Mouse (Mus musculus): ENCODE data around the gene Traf7. TPM values are rescaled to one million over a fixed set of nuclear protein-coding genes. Genes with fewer than 3 reads are reported as not detected.

The Traf7 gene
- polyA plus RNA-seq, 1 experiment from 2014 or later, result 59.4 TPM

GRCm38 (mm10) chr17:24538950-24539349 is 11.2 kb upstream of the Traf7 start:
- peak; percentile 73 for TF ChIP-seq CTCF (IDR thresholded peaks at IDR 0.05; ENCODE audit: low read depth)
- Histone ChIP-seq H3K4me3 (replicated peaks; ENCODE audit: low read depth, low read length) (no peak overlapping the region), H3K4me2 (ENCODE audit: low read length) (no peak overlapping the region), H3K27me3 (ENCODE audit: insufficient read depth, low read length) (no peaks in the 10 kb centered on the region), H3K9me3 (replicated peaks; ENCODE audit: low read length) (no peaks in the 10 kb centered on the region), H3K9ac (ENCODE audit: low read depth, low read length) (no peak overlapping the region), H3K4me1 (replicated peaks; ENCODE audit: insufficient read depth, low read length) (no peaks in the 10 kb centered on the region), H3K36me3 (ENCODE audit: insufficient read depth, low read length) (no peaks in the 10 kb centered on the region), H3K27ac (no peak overlapping the region)
- ATAC-seq (replicated peaks; ENCODE audit: low FRiP score, low read depth), result no peak
- 60% methylated on average over 8 of the region's 8 CpGs for WGBS
- DNase-seq (ENCODE audit: low spot score), result peak; percentile 50

GRCm38 (mm10) chr17:24537536-24537935 is 9.8 kb upstream of the Traf7 start:
- TF ChIP-seq CTCF (IDR thresholded peaks at IDR 0.05; ENCODE audit: low read depth), result no peak
- H3K9ac ChIP-seq (ENCODE audit: low read depth, low read length), result no peak overlapping the region
- no peak overlapping the region for H3K27ac ChIP-seq
- no peak overlapping the region for H3K4me2 ChIP-seq (ENCODE audit: low read length)
- no peak overlapping the region for H3K4me3 ChIP-seq (replicated peaks; ENCODE audit: low read depth, low read length)
- DNase-seq (ENCODE audit: low spot score) (no peak), ATAC-seq (replicated peaks; ENCODE audit: low FRiP score, low read depth) (no peak)
- WGBS, result 27% methylated on average over 3 of the region's 3 CpGs
- H3K4me1 ChIP-seq (replicated peaks; ENCODE audit: insufficient read depth, low read length), result peaks cover 7% of the 10 kb centered on the region
- no peaks in the 10 kb centered on the region for H3K36me3 ChIP-seq (ENCODE audit: insufficient read depth, low read length)
- H3K27me3 ChIP-seq (ENCODE audit: insufficient read depth, low read length), result no peaks in the 10 kb centered on the region
- no peaks in the 10 kb centered on the region for H3K9me3 ChIP-seq (replicated peaks; ENCODE audit: low read length)

DNA sequence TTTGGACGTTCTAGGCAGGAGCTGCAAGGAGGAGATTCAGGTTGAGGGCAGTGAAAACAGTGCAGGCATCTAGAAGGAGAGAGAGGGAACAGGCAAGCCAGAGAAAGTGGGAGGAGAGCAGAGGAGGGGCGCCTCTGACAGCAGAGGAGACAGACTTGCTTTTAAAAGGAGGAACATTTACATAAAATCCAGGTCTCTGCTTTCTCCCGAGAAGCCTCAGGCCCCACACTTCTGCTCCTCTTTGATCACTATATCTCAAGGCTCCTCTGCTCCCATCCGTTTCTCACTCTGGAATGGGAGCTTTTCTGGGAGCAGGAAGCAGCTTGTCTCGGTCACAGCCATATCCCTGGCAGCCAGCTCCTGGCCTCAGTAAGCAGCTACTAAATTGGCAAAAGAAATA is 7.6 kb upstream of the Traf7 start:
- Histone ChIP-seq H3K4me1 (replicated peaks; ENCODE audit: insufficient read depth, low read length) (peaks cover 7% of the 10 kb centered on the region), H3K36me3 (ENCODE audit: insufficient read depth, low read length) (no peaks in the 10 kb centered on the region), H3K9ac (ENCODE audit: low read depth, low read length) (no peak overlapping the region), H3K27ac (no peak overlapping the region), H3K9me3 (replicated peaks; ENCODE audit: low read length) (no peaks in the 10 kb centered on the region), H3K4me3 (replicated peaks; ENCODE audit: low read depth, low read length) (no peak overlapping the region), H3K4me2 (ENCODE audit: low read length) (no peak overlapping the region), H3K27me3 (ENCODE audit: insufficient read depth, low read length) (no peaks in the 10 kb centered on the region)
- no peak for TF ChIP-seq CTCF (IDR thresholded peaks at IDR 0.05; ENCODE audit: low read depth)
- DNase-seq (ENCODE audit: low spot score), result no peak
- no peak for ATAC-seq (replicated peaks; ENCODE audit: low FRiP score, low read depth)
- 36% methylated on average over 5 of the region's 5 CpGs for WGBS

- Histone ChIP-seq H3K9ac (ENCODE audit: low read depth, low read length) (peak within 1 kb of the TSS; percentile 49), H3K4me1 (replicated peaks; ENCODE audit: insufficient read depth, low read length) (peaks cover 15% of the 10 kb centered on the region), H3K4me2 (ENCODE audit: low read length) (peak within 1 kb of the TSS; percentile 78), H3K27me3 (ENCODE audit: insufficient read depth, low read length) (no peaks in the 10 kb centered on the region), H3K36me3 (ENCODE audit: insufficient read depth, low read length) (no peaks in the 10 kb centered on the region; the same call in 1 of the 2 replicates), H3K9me3 (replicated peaks; ENCODE audit: low read length) (no peaks in the 10 kb centered on the region), H3K4me3 (replicated peaks; ENCODE audit: low read depth, low read length) (peak within 1 kb of the TSS; percentile 24), H3K27ac (no peak within 1 kb of the TSS)
- ATAC-seq (replicated peaks; ENCODE audit: low FRiP score, low read depth), result no peak
- DNase-seq (ENCODE audit: low spot score), result no peak
- no peak for TF ChIP-seq CTCF (IDR thresholded peaks at IDR 0.05; ENCODE audit: low read depth)
- 89% methylated on average over 8 of the region's 8 CpGs for WGBS
These were observed 6.5 kb upstream of the Traf7 start, which contains the start of gene Rab26 for GRCm38 (mm10) chr17:24534160-24534718. Rab26 (minus strand) TSS chr17:24534210.

DNA sequence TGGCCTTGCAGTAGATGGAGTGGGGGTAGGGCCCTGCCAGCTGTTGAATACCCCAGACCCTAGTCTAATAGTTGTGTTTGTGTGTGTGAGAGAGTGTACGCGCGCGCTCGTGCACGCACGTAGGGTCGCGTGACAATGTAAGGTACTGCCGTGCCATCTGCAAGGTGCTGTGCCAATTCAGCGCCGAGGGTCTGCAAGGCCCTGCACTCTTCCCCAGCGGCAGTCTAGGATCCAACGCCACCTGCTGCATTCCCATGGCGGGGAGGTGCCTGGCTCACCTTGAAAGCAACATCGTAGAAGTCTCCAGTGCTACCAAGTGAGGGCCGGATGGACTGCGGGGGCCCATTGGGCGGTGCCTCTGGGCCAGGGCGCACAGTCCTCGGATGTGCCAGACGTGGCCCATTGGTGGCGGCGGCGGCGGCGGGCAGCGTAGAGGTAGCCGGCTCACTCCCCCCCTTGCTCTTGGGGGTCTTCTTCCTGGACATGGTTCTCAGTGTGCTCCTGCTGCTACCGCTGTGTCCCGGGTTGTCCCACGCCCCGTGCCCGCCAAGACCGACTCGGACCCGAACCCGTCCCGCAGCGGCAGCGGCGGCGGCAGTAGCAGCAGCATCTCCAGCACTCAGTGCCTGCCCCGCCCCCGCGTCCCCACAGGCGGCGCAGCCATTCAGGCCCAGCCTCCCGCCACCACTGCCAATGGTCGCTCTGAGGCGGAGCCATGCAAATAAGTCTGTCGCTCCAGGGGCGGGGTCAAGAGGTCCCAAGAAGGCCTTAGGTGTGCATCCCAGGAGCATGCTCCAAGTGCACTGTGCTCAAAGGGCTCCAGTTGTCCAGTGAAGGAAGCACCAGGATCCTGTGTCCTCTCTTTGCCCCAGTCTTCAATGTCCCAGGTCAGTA is 5.6 kb upstream of the Traf7 start:
- no peak overlapping the region for H3K27ac ChIP-seq
- ATAC-seq (replicated peaks; ENCODE audit: low FRiP score, low read depth) (peak; percentile 71), DNase-seq (ENCODE audit: low spot score) (peak; percentile 89)
- TF ChIP-seq CTCF (IDR thresholded peaks at IDR 0.05; ENCODE audit: low read depth), result peak; percentile 43; the same call in 1 of the 2 replicates
- H3K9me3 ChIP-seq (replicated peaks; ENCODE audit: low read length), result no peaks in the 10 kb centered on the region
- peak overlapping the region; percentile 78 for H3K4me2 ChIP-seq (ENCODE audit: low read length)
- H3K4me3 ChIP-seq (replicated peaks; ENCODE audit: low read depth, low read length), result peak overlapping the region; percentile 24
- H3K27me3 ChIP-seq (ENCODE audit: insufficient read depth, low read length), result no peaks in the 10 kb centered on the region
- 7% methylated on average over 51 of the region's 53 CpGs for WGBS
- H3K36me3 ChIP-seq (ENCODE audit: insufficient read depth, low read length), result no peaks in the 10 kb centered on the region; the same call in 1 of the 2 replicates
- peak overlapping the region; percentile 49 for H3K9ac ChIP-seq (ENCODE audit: low read depth, low read length)
- H3K4me1 ChIP-seq (replicated peaks; ENCODE audit: insufficient read depth, low read length), result peaks cover 16% of the 10 kb centered on the region

DNA sequence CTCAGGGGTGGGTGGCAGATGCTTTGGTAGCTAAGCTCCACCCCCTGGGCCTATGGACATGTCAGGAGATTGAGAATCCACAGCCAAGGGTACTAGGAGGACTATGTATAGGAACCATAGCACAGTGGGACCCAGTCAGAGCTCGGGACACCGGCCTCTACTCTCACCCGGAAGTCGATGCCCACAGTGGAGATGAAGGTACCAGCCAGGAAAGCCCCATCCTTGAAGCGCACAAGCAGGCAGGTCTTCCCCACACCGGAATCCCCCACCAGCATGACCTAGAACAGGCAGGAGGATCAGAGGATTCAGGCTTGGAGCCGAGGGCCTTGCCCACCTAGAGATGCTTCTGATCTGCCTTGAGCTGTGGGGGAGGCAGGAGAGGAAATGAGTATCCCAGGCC is 4.3 kb upstream of the Traf7 start:
- no peak overlapping the region for H3K27ac ChIP-seq
- no peaks in the 10 kb centered on the region for H3K27me3 ChIP-seq (ENCODE audit: insufficient read depth, low read length)
- H3K36me3 ChIP-seq (ENCODE audit: insufficient read depth, low read length), result no peaks in the 10 kb centered on the region; the same call in 1 of the 2 replicates
- H3K9ac ChIP-seq (ENCODE audit: low read depth, low read length), result 0 out of 2 replicates have a peak overlapping the region, but pooled peaks have one; percentile 20
- no peaks in the 10 kb centered on the region for H3K9me3 ChIP-seq (replicated peaks; ENCODE audit: low read length)
- no peak for ATAC-seq (replicated peaks; ENCODE audit: low FRiP score, low read depth)
- no peak for DNase-seq (ENCODE audit: low spot score)
- no peak for TF ChIP-seq CTCF (IDR thresholded peaks at IDR 0.05; ENCODE audit: low read depth)
- WGBS, result 69% methylated on average over 7 of the region's 7 CpGs
- peaks cover 16% of the 10 kb centered on the region for H3K4me1 ChIP-seq (replicated peaks; ENCODE audit: insufficient read depth, low read length)
- H3K4me2 ChIP-seq (ENCODE audit: low read length), result no peak overlapping the region
- no peak overlapping the region for H3K4me3 ChIP-seq (replicated peaks; ENCODE audit: low read depth, low read length)

All from kidney, postnatal 0 days (tissue).